Mouse (Mus musculus): ENCODE data around the gene Prrt2. TPM values are rescaled to one million over a fixed set of nuclear protein-coding genes. Genes with fewer than 3 reads are reported as not detected.

Gene Prrt2
- total and polyA plus RNA-seq, 3 experiments, result 0.12 to 1.4 TPM; not detected in 1

GRCm38 (mm10) chr7:126984667-126985444 is 36.2 kb downstream of the Prrt2 start:
- peaks cover 0 to 8% of the 10 kb centered on the region in 2 experiments; a peak in 2 of 4 replicates for H3K36me3 ChIP-seq (ENCODE audit: control insufficient read depth in 1 of 2, insufficient read depth in 2 of 2, low read length in 2 of 2)
- TF ChIP-seq GABPA (IDR thresholded peaks at IDR 0.05; ENCODE audit: low read depth, low read length) (no peak), MXI1 (IDR thresholded peaks at IDR 0.05; ENCODE audit: low read depth, low read length) (no peak), RAD21 (IDR thresholded peaks at IDR 0.05; ENCODE audit: low read depth, low read length) (no peak), USF2 (IDR thresholded peaks at IDR 0.05; ENCODE audit: borderline replicate concordance in 1 of 2, insufficient read depth in 1 of 2, low read depth in 1 of 2, low read length in 2 of 2) (no peak), RCOR1 (IDR thresholded peaks at IDR 0.05; ENCODE audit: low read depth, low read length) (no peak), ELF1 (IDR thresholded peaks at IDR 0.05; ENCODE audit: low read depth, low read length) (no peak), BHLHE40 (IDR thresholded peaks at IDR 0.05; ENCODE audit: borderline replicate concordance, low read depth, low read length) (no peak), NELFE (IDR thresholded peaks at IDR 0.05; ENCODE audit: low read depth, low read length) (no peak), CTCF (IDR thresholded peaks at IDR 0.05 in 2 of 3, conservative IDR thresholded peaks at IDR 0.05 in 1 of 3; ENCODE audit: control insufficient read depth in 1 of 3, insufficient read depth in 1 of 3, low read depth in 2 of 3, low read length in 3 of 3, poor library complexity in 1 of 3, severe bottlenecking in 1 of 3) (no peak), TAL1 (IDR thresholded peaks at IDR 0.05; ENCODE audit: low read length) (no peak), MAX (IDR thresholded peaks at IDR 0.05; ENCODE audit: low read length) (no peak), NRF1 (IDR thresholded peaks at IDR 0.05; ENCODE audit: insufficient read depth, low read depth, low read length, poor library complexity, severe bottlenecking) (no peak), MYB (IDR thresholded peaks at IDR 0.05; ENCODE audit: low read depth, low read length) (no peak), SMC3 (IDR thresholded peaks at IDR 0.05; ENCODE audit: low read depth, low read length) (no peak), SIN3A (IDR thresholded peaks at IDR 0.05; ENCODE audit: low read length) (no peak), ETS1 (IDR thresholded peaks at IDR 0.05; ENCODE audit: low read depth, low read length) (no peak), UBTF (IDR thresholded peaks at IDR 0.05; ENCODE audit: borderline replicate concordance, insufficient read depth, low read depth, low read length) (no peak), ZNF384 (IDR thresholded peaks at IDR 0.05; ENCODE audit: low read depth, low read length) (no peak), ZC3H11A (IDR thresholded peaks at IDR 0.05; ENCODE audit: low read depth, low read length) (no peak)

GRCm38 (mm10) chr7:126983113-126983512 is 37.9 kb downstream of the Prrt2 start:
- peaks cover 0 to 11% of the 10 kb centered on the region in 2 experiments; a peak in 2 of 4 replicates for H3K4me1 ChIP-seq (ENCODE audit: control insufficient read depth in 1 of 2, insufficient read depth in 2 of 2, low read length in 2 of 2)
- no peak for DNase-seq (ENCODE audit: low read depth, low spot score)
- H3K36me3 ChIP-seq (ENCODE audit: control insufficient read depth in 1 of 2, insufficient read depth in 2 of 2, low read length in 2 of 2), result peaks cover 0 to 10% of the 10 kb centered on the region in 2 experiments; a peak in 2 of 4 replicates
- no peaks in the 10 kb centered on the region for H3K79me2 ChIP-seq (ENCODE audit: control insufficient read depth, insufficient read depth, low read length, poor library complexity)
- no peak overlapping the region for H3K9ac ChIP-seq (ENCODE audit: control insufficient read depth, low read depth, low read length, poor library complexity, severe bottlenecking)
- H3K9me3 ChIP-seq (replicated peaks; ENCODE audit: insufficient read depth, low read length), result no peaks in the 10 kb centered on the region
- TF ChIP-seq KAT2A (conservative IDR thresholded peaks at IDR 0.05; ENCODE audit: low read depth, low read length) (no peak), SIN3A (IDR thresholded peaks at IDR 0.05; ENCODE audit: low read length) (no peak), JUND (IDR thresholded peaks at IDR 0.05; ENCODE audit: low read depth, low read length) (no peak), USF1 (IDR thresholded peaks at IDR 0.05; ENCODE audit: low read depth, low read length) (no peak), MYB (IDR thresholded peaks at IDR 0.05; ENCODE audit: low read depth, low read length) (no peak), E2F4 (IDR thresholded peaks at IDR 0.05; ENCODE audit: borderline replicate concordance, low read depth, low read length) (no peak), POLR2AphosphoS2 (IDR thresholded peaks at IDR 0.05; ENCODE audit: low read length) (no peak), CHD2 (IDR thresholded peaks at IDR 0.05; ENCODE audit: low read length) (no peak), GATA1 (IDR thresholded peaks at IDR 0.05; ENCODE audit: low read depth, low read length) (no peak), MYC (IDR thresholded peaks at IDR 0.05; ENCODE audit: low read depth, low read length) (no peak), BHLHE40 (IDR thresholded peaks at IDR 0.05; ENCODE audit: borderline replicate concordance, low read depth, low read length) (no peak), MAX (IDR thresholded peaks at IDR 0.05; ENCODE audit: low read length) (no peak), GABPA (IDR thresholded peaks at IDR 0.05; ENCODE audit: low read depth, low read length) (no peak), SMC3 (IDR thresholded peaks at IDR 0.05; ENCODE audit: low read depth, low read length) (no peak), UBTF (IDR thresholded peaks at IDR 0.05; ENCODE audit: borderline replicate concordance, insufficient read depth, low read depth, low read length) (no peak), EP300 (IDR thresholded peaks at IDR 0.05; ENCODE audit: low read depth in 1 of 2, low read length in 2 of 2) (no peak)
- no peaks in the 10 kb centered on the region for H3K27me3 ChIP-seq (ENCODE audit: control insufficient read depth in 1 of 2, insufficient read depth in 2 of 2, low read length in 2 of 2)
- no peak overlapping the region for H3K27ac ChIP-seq (ENCODE audit: control insufficient read depth, low read depth, low read length)
- H3K4me3 ChIP-seq (ENCODE audit: control insufficient read depth in 1 of 2, insufficient read depth in 1 of 2, low read depth in 2 of 2, low read length in 2 of 2), result no peak overlapping the region

More at GRCm38 (mm10) chr7:126984667-126985444, 36.2 kb downstream of the Prrt2 start:
- Histone ChIP-seq H3K79me2 (ENCODE audit: control insufficient read depth, insufficient read depth, low read length, poor library complexity) (no peaks in the 10 kb centered on the region), H3K27me3 (ENCODE audit: control insufficient read depth in 1 of 2, insufficient read depth in 2 of 2, low read length in 2 of 2) (no peaks in the 10 kb centered on the region), H3K27ac (ENCODE audit: control insufficient read depth, low read depth, low read length) (no peak overlapping the region), H3K9me3 (replicated peaks; ENCODE audit: insufficient read depth, low read length) (no peaks in the 10 kb centered on the region), H3K9ac (ENCODE audit: control insufficient read depth, low read depth, low read length, poor library complexity, severe bottlenecking) (no peak overlapping the region), H3K4me1 (ENCODE audit: control insufficient read depth in 1 of 2, insufficient read depth in 2 of 2, low read length in 2 of 2) (peaks cover 0 to 11% of the 10 kb centered on the region in 2 experiments; a peak in 2 of 4 replicates), H3K4me3 (ENCODE audit: control insufficient read depth in 1 of 2, insufficient read depth in 1 of 2, low read depth in 2 of 2, low read length in 2 of 2) (no peak overlapping the region)
- DNase-seq (ENCODE audit: low read depth, low spot score), result no peak

Measured in MEL (cell line).